Mouse (Mus musculus) neural tube, embryonic 12.5 days (tissue): ENCODE results near the gene Esrra. TPM values are rescaled to one million over a fixed set of nuclear protein-coding genes. Genes with fewer than 3 reads are reported as not detected.

Experiments used
- ATAC-seq: fragments of 200-750 bp; cut with Nextera tagmentation; 2 replicates; pipeline ENCODE4 v1.8.0; 2017; ENCODE audit warnings: low read depth, mild to moderate bottlenecking, moderate TSS enrichment, moderate library complexity; ENCODE audit not compliant: low FRiP score
- H3K27ac ChIP-seq: fragments of 300-500 bp; sonication (generic); 2 replicates; pipeline ENCODE4 v1.5.1; 2016
- H3K27me3 ChIP-seq: fragments of 300-500 bp; sonication (generic); replicated peaks from 2 replicates; pipeline ENCODE4 v1.6.1; 2016; ENCODE audit warnings: mild to moderate bottlenecking
- H3K36me3 ChIP-seq: fragments of 300-500 bp; sonication (generic); 2 replicates; pipeline ENCODE4 v1.6.1; 2016; ENCODE audit warnings: mild to moderate bottlenecking
- H3K4me1 ChIP-seq: fragments of 300-500 bp; sonication (generic); 2 replicates; pipeline ENCODE4 v1.6.1; 2016
- H3K4me2 ChIP-seq: fragments of 300-500 bp; sonication (generic); replicated peaks from 2 replicates; pipeline ENCODE4 v1.6.1; 2016; ENCODE audit warnings: mild to moderate bottlenecking
- H3K4me3 ChIP-seq: fragments of 300-500 bp; sonication (generic); 2 replicates; pipeline ENCODE4 v1.5.1; 2016
- H3K9ac ChIP-seq: fragments of 300-500 bp; sonication (generic); 2 replicates; pipeline ENCODE4 v1.6.1; 2016; ENCODE audit warnings: mild to moderate bottlenecking
- H3K9me3 ChIP-seq: fragments of 300-500 bp; sonication (generic); 2 replicates; pipeline ENCODE4 v1.6.1; 2016; ENCODE audit warnings: mild to moderate bottlenecking
- WGBS: fragments of 180-500 bp; shearing (Covaris S2); methylation state at CpG from one replicate; pipeline ENCODE4 v1.1.7; 2016; 5-methylcytosine and 5-hydroxymethylcytosine counted together
- polyA plus RNA-seq: library from polyadenylated mRNA; unstranded; fragments of >200 nt; fragmentation: Nextera tagmentation; extraction: Ambion mirVana; gene quantifications from 2 replicates; pipeline ENCODE4 v1.2.1, GENCODE M21; 2016

Gene Esrra
- polyA plus RNA-seq, 1 experiment from 2014 or later, result 17.5 TPM

GRCm38 (mm10) chr19:6939106-6940002, 17.7 kb upstream of the Esrra start:
- peak overlapping the region; percentile 87 for H3K4me2 ChIP-seq
- H3K9me3 ChIP-seq, result no peaks in the 10 kb centered on the region
- H3K27me3 ChIP-seq, result peaks cover 23% of the 10 kb centered on the region
- ATAC-seq, result no peak
- no peak overlapping the region for H3K27ac ChIP-seq
- peak overlapping the region; percentile 26; the same call in 1 of the 2 replicates for H3K9ac ChIP-seq
- H3K4me3 ChIP-seq, result no peak overlapping the region
- H3K4me1 ChIP-seq, result peaks cover 32% of the 10 kb centered on the region
- peaks cover 8% of the 10 kb centered on the region for H3K36me3 ChIP-seq
- 91% methylated on average over 20 of the region's 20 CpGs for WGBS

GRCm38 (mm10) chr19:6937541-6938465, 16.2 kb upstream of the Esrra start:
- WGBS, result 80% methylated on average over 16 of the region's 16 CpGs
- H3K4me1 ChIP-seq, result peaks cover 41% of the 10 kb centered on the region
- no peak overlapping the region for H3K9ac ChIP-seq
- no peak for ATAC-seq
- peaks cover 38% of the 10 kb centered on the region for H3K27me3 ChIP-seq
- 0 out of 2 replicates have a peak overlapping the region, but pooled peaks have one; percentile 87 for H3K4me2 ChIP-seq
- H3K9me3 ChIP-seq, result no peaks in the 10 kb centered on the region
- H3K4me3 ChIP-seq, result no peak overlapping the region
- peaks cover 8% of the 10 kb centered on the region for H3K36me3 ChIP-seq
- no peak overlapping the region for H3K27ac ChIP-seq

- H3K27ac ChIP-seq, result no peak overlapping the region
- no peak overlapping the region for H3K4me2 ChIP-seq
- H3K4me1 ChIP-seq, result peaks cover 37% of the 10 kb centered on the region
- no peak overlapping the region for H3K4me3 ChIP-seq
- no peak for ATAC-seq
- H3K36me3 ChIP-seq, result peaks cover 8% of the 10 kb centered on the region
- H3K27me3 ChIP-seq, result peaks cover 53% of the 10 kb centered on the region
- no peak overlapping the region for H3K9ac ChIP-seq
- no peaks in the 10 kb centered on the region for H3K9me3 ChIP-seq
- WGBS, result 18% methylated on average over 3 of the region's 3 CpGs
Measured at GRCm38 (mm10) chr19:6936299-6936698, 14.7 kb upstream of the Esrra start.

DNA sequence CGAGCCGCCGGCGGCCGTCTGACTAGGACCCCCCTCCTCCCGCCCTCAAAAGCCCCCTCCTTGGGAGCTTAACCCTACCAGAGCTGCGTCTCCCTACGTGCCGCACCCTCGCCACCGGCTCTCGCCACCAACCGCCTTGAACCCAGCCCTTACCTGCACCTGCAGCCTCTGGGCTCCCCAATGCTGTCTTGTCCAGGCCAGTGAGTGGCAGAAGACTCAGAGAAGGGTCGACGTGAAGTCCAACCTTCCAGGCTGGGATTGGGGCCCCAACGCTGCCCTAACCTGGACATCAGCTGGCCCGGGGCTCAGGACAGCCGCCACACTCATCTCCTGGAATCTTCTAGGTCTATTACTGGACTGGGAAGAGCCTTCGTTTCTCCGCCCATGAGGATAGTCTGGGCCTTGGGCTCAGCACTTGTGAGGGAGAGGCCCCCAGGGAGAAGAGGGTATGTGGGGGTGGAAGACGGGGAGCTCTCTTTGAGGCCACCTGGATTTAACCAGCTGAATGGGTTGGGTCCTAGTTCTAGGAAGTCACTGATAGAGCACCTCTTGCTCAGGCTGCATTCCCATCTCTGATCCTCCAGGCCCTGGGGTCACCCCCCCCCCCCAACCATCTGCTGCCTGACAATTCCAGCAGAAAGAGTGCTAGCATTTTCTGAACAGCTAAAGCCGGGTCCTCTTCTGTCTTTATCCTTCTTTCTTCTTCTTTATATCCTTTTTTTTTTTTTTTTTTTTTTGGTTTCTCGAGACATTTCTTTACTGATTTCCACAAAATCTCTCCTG, 12.8 kb upstream of the Esrra start, which contains the start of gene Kcnk4:
Kcnk4 (minus strand) TSS at position 321 of the 783 bp plus-strand sequence.
- peak; percentile 29; the same call in 1 of the 2 replicates for ATAC-seq
- Histone ChIP-seq H3K4me3 (peak within 1 kb of the TSS; percentile 35), H3K9me3 (no peaks in the 10 kb centered on the region), H3K27me3 (peaks cover 65% of the 10 kb centered on the region), H3K9ac (peak within 1 kb of the TSS; percentile 56), H3K4me1 (peaks cover 24% of the 10 kb centered on the region), H3K27ac (no peak within 1 kb of the TSS), H3K36me3 (peaks cover 8% of the 10 kb centered on the region), H3K4me2 (peak within 1 kb of the TSS; percentile 64)
- WGBS, result 10% methylated on average over 23 of the region's 23 CpGs

DNA sequence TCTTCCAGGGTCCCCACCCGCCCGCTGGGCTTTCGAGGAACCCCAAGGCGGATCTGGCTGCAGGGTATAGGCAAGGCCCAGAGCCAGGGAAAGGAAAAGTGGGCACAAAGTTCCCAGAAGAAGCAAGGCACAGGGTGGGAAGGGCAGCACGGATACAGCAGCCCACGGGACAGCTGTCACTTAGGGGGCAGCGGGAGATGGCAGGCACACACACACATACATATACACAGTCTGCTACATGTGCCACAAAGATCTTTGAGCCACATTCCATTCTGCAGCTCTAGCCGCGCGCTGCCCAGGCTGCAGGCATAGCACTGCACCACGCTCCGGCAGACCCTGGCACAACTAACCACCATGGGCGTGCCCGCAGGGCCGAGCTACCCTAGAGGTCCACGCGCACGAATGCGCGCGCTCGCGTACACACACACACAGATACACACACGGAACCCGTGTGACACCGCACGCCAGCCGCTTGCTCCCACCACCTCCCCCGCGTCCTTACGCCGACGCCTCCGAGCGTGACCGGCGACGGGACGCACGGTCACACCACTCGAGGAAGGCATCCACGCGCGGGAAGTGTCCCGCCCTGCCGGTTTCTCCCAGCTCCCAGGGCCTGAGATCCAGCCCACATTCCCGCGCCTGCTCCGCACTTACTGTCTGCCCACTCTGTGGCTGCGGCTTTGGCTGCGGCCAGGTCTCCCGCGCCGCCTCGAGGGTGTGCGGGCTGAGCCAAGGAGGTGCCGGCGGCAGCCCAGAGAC, 12.0 kb upstream of the Esrra start:
- Histone ChIP-seq H3K4me3 (peak overlapping the region; percentile 35), H3K27me3 (peaks cover 71% of the 10 kb centered on the region), H3K9ac (peak overlapping the region; percentile 56), H3K36me3 (peaks cover 8% of the 10 kb centered on the region), H3K4me1 (peaks cover 17% of the 10 kb centered on the region), H3K27ac (no peak overlapping the region), H3K4me2 (peak overlapping the region; percentile 64), H3K9me3 (no peaks in the 10 kb centered on the region)
- peak; percentile 59 for ATAC-seq
- 3% methylated on average over 58 of the region's 58 CpGs for WGBS

DNA sequence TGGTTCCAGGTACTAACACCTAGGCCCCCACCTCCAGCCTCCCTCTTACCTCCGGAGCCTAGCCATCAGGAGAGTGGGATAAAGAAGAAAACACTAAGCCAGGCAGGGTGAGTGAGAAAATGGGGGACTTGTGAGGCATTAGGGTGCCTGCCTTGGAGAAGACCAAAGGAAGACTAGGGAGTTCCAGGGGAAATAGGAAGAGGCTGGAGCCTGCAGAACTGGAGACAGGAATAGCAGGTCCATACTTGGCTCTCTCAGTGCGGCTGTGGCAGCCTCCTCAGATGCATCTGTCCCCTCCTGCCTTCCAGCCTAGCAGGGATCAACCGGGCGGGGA, 11.5 kb upstream of the Esrra start:
- WGBS, result 22% methylated on average over 4 of the region's 4 CpGs
- Histone ChIP-seq H3K9ac (no peak overlapping the region), H3K27me3 (peaks cover 77% of the 10 kb centered on the region), H3K36me3 (peaks cover 3% of the 10 kb centered on the region), H3K4me3 (peak overlapping the region; percentile 35; the same call in 1 of the 2 replicates), H3K4me2 (peak overlapping the region; percentile 64), H3K27ac (no peak overlapping the region), H3K4me1 (peaks cover 16% of the 10 kb centered on the region), H3K9me3 (no peaks in the 10 kb centered on the region)
- no peak for ATAC-seq

DNA sequence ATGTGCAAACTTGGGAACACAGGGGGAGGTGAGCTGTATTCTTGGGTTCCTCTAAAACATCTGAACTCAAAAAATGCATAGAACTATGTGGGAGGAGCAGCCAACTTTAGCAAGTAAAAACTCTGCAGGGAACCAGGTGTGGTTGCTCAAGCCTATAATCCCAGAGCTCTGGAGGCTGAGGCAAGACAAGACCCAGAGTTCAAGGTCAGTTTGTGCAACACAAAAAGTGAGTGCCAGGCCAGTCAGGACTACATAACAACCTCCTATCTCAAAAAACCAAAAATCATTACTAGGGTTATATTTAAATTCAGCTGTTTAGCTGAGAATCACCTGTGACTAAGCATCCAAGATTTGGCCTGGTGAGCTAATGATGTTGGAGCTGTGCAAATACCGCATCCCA, 10.4 kb upstream of the Esrra start:
- H3K9ac ChIP-seq, result no peak overlapping the region
- no peak for ATAC-seq
- peaks cover 18% of the 10 kb centered on the region for H3K4me1 ChIP-seq
- no peak overlapping the region for H3K27ac ChIP-seq
- no peak overlapping the region; the same call in 1 of the 2 replicates for H3K4me3 ChIP-seq
- H3K9me3 ChIP-seq, result no peaks in the 10 kb centered on the region
- WGBS, result 56% methylated on average over 1 of the region's 1 CpGs
- H3K27me3 ChIP-seq, result peaks cover 84% of the 10 kb centered on the region
- no peak overlapping the region for H3K4me2 ChIP-seq
- H3K36me3 ChIP-seq, result no peaks in the 10 kb centered on the region

DNA sequence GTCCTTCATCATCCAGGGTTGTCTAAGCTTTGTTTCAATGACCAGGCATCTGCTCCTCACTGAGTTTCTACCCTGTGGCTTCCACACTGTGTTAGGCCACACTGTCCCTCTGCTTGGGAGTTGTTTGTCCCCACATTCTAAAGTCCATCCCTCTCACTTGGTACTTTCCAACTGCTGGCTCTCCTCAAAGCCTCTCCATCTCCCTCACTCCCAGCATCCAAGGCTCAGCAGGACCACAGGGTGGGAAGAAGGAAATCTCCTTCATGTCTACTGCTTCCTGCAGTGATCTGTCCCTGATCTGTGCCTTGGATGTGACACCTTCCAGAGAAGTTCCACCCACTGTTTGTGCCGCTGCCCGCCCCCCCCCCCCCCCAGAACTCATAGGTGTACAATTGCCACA, 9.4 kb upstream of the Esrra start:
- Histone ChIP-seq H3K9ac (no peak overlapping the region), H3K9me3 (no peaks in the 10 kb centered on the region), H3K27ac (no peak overlapping the region), H3K27me3 (peaks cover 90% of the 10 kb centered on the region), H3K4me3 (no peak overlapping the region), H3K4me1 (peaks cover 22% of the 10 kb centered on the region), H3K4me2 (no peak overlapping the region), H3K36me3 (no peaks in the 10 kb centered on the region)
- 0% methylated on average over 2 of the region's 2 CpGs for WGBS
- ATAC-seq, result no peak

DNA sequence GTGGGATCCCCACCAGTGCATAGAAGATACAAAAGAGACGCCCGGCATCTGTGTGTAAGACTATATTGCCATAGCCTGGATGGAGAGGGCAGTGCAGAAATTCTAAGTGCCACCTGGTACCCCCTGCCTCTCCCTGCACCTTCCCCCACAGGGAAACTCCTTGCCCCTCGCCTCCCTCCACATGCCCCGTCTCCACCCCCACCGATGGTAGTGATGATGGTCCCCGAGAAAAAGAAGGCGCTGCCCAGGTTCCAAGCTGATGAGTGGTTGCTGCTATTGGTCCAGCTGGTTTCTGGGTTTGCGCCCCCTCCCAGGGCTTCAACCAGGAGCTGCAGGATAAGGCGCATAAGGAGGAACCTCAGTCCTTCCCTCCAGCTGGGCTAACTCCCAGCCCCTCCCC, 6.5 kb upstream of the Esrra start:
- H3K4me2 ChIP-seq, result no peak overlapping the region
- H3K4me3 ChIP-seq, result no peak overlapping the region
- no peaks in the 10 kb centered on the region for H3K36me3 ChIP-seq
- no peak overlapping the region for H3K9ac ChIP-seq
- peaks cover 90% of the 10 kb centered on the region for H3K27me3 ChIP-seq
- no peak for ATAC-seq
- peaks cover 10% of the 10 kb centered on the region for H3K4me1 ChIP-seq
- H3K27ac ChIP-seq, result no peak overlapping the region
- WGBS, result 11% methylated on average over 9 of the region's 9 CpGs
- no peaks in the 10 kb centered on the region for H3K9me3 ChIP-seq

DNA sequence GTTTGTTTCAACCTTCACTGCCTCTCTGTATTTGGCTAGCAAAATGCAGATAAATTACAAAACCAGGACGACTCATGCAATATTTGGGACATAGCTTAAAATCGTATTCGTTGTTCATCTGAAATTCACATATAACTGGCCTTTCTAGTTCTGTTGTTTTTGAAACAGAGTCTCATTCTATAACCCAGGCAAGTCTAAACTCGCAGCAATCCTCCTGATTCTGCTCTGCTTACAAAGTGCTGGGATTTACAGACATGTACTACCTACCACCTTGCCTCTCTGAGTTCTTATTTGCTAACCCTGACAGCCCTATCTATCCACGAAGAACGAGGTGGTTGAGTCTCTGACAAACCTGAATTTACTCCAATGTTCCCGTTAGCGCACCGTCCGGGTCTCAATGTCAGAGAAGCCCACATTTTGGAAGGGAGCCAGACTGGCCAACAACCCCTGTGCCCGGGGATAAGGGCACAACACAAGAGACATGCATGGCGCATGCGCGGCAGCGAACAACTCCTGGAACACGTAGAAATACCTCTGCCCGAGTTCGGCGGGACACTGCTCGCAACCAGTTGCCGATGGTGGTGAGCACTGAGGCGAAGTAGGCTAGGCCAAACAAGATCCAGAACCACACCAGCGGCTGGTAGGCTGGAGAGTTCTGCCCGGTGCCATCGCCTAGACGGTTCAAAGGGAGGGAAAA, 5.1 kb upstream of the Esrra start:
- peak overlapping the region; percentile 44 for H3K4me2 ChIP-seq
- 0 out of 2 replicates have a peak overlapping the region, but pooled peaks have one; percentile 2 for H3K9ac ChIP-seq
- no peaks in the 10 kb centered on the region for H3K36me3 ChIP-seq
- H3K9me3 ChIP-seq, result no peaks in the 10 kb centered on the region
- H3K27ac ChIP-seq, result no peak overlapping the region
- no peak for ATAC-seq
- WGBS, result 10% methylated on average over 26 of the region's 26 CpGs
- peaks cover 84% of the 10 kb centered on the region for H3K27me3 ChIP-seq
- H3K4me3 ChIP-seq, result peak overlapping the region; percentile 13; the same call in 1 of the 2 replicates
- peaks cover 16% of the 10 kb centered on the region for H3K4me1 ChIP-seq
